Mouse (Mus musculus): ENCODE measurements around the gene Mta2. TPM values are rescaled to one million over a fixed set of nuclear protein-coding genes. Genes with fewer than 3 reads are reported as not detected.

Gene Mta2
- polyA plus RNA-seq, 2 experiments from 2014 or later, result 58.5 to 101 TPM

- ATAC-seq, result peak; percentile 71
Measured at GRCm38 (mm10) chr19:8929224-8930088, 12.2 kb upstream of the Mta2 start, which contains the start of the genes Rom1 and Eml3. Gene Rom1 (minus strand): TSS chr19:8929356. Gene Eml3 (plus strand): TSS chr19:8929552.

GRCm38 (mm10) chr19:8930117-8930516 lies 11.6 kb upstream of the Mta2 start:
- ATAC-seq, result no peak

GRCm38 (mm10) chr19:8930771-8931170 lies 10.9 kb upstream of the Mta2 start:
- ATAC-seq, result no peak

GRCm38 (mm10) chr19:8936736-8937135 lies 4.9 kb upstream of the Mta2 start:
- no peak for ATAC-seq

- ATAC-seq, result no peak
Measured at GRCm38 (mm10) chr19:8940526-8941133, 1.0 kb upstream of the Mta2 start.

- no peak for ATAC-seq
Measured at GRCm38 (mm10) chr19:8941136-8941514, 550 bp upstream of the Mta2 start.

- ATAC-seq, result peak; percentile 30
Measured at GRCm38 (mm10) chr19:8942276-8942964, 745 bp downstream of the Mta2 start.

GRCm38 (mm10) chr19:8943047-8943446 lies 1.4 kb downstream of the Mta2 start:
- ATAC-seq, result no peak

GRCm38 (mm10) chr19:8944062-8944461 lies 2.4 kb downstream of the Mta2 start:
- no peak for ATAC-seq

GRCm38 (mm10) chr19:8944750-8945149 lies 3.1 kb downstream of the Mta2 start:
- no peak for ATAC-seq

GRCm38 (mm10) chr19:8945251-8945650 lies 3.6 kb downstream of the Mta2 start:
- no peak for ATAC-seq

- ATAC-seq, result no peak
Measured at GRCm38 (mm10) chr19:8946929-8947328, 5.3 kb downstream of the Mta2 start.

GRCm38 (mm10) chr19:8950190-8950589 lies 8.5 kb downstream of the Mta2 start:
- ATAC-seq, result no peak

GRCm38 (mm10) chr19:8952241-8952640 lies 10.6 kb downstream of the Mta2 start:
- no peak for ATAC-seq

GRCm38 (mm10) chr19:8953135-8954039 lies 11.7 kb downstream of the Mta2 start, which contains the start of gene Tut1:
Gene Tut1 (plus strand): TSS chr19:8953847.
- peak; percentile 95 for ATAC-seq

GRCm38 (mm10) chr19:8954171-8954570 lies 12.5 kb downstream of the Mta2 start:
- no peak for ATAC-seq

GRCm38 (mm10) chr19:8962256-8962655 lies 20.6 kb downstream of the Mta2 start:
- no peak for ATAC-seq

- ATAC-seq, result no peak
Measured at GRCm38 (mm10) chr19:8965075-8965474, 23.4 kb downstream of the Mta2 start.

GRCm38 (mm10) chr19:8965771-8966170 lies 24.1 kb downstream of the Mta2 start:
- ATAC-seq, result no peak

GRCm38 (mm10) chr19:8966198-8966589 lies 24.5 kb downstream of the Mta2 start:
- no peak for ATAC-seq

- peak; percentile 98 for ATAC-seq
Measured at GRCm38 (mm10) chr19:8966590-8967372, 25.1 kb downstream of the Mta2 start, which contains the start of gene Eef1g. Gene Eef1g (plus strand): TSS chr19:8967041.

All from activated CD4-positive, CD25-positive, alpha-beta regulatory T cell, adult 4 months (primary cell).